Mouse (Mus musculus) CH12.LX (cell line): ENCODE results near the gene Hist1h4f. TPM values are rescaled to one million over a fixed set of nuclear protein-coding genes. Genes with fewer than 3 reads are reported as not detected.
"Not testable (repeated sequence)": the region's sequence is repeated elsewhere in the genome, so short reads cannot be mapped to it uniquely, and the experiment has no call there.

ENCODE experiments used
- DNase-seq: peaks from one replicate; pipeline ENCODE4 v3.0.0-alpha.2; 2013; ENCODE audit errors: extremely low read depth
- H3K27ac ChIP-seq: 2 replicates; pipeline ENCODE4 v1.5.1; 2012; ENCODE audit warnings: low read depth, mild to moderate bottlenecking, control low read depth, moderate library complexity; ENCODE audit not compliant: insufficient read depth
- H3K27me3 ChIP-seq: replicated peaks from 2 replicates; pipeline ENCODE3; 2012; ENCODE audit warnings: inconsistent platforms
- H3K36me3 ChIP-seq, 2 experiments: replicated peaks in 1 of 2; 2 replicates each; pipeline versions ENCODE3 to v1.6.1; 2012; ENCODE audit warnings: inconsistent platforms in 1 of 2, low read length in 1 of 2, mild to moderate bottlenecking in 1 of 2, mixed read lengths in 1 of 2, moderate library complexity in 1 of 2; ENCODE audit not compliant: control insufficient read depth in 1 of 2, insufficient read depth in 1 of 2
- H3K4me1 ChIP-seq, 2 experiments: 2 replicates each; pipeline ENCODE4 v1.6.1; 2012; ENCODE audit warnings: inconsistent platforms in 1 of 2, moderate library complexity in 1 of 2; ENCODE audit not compliant: insufficient read depth in 2 of 2, control insufficient read depth in 1 of 2
- H3K4me2 ChIP-seq: 2 replicates; pipeline ENCODE4 v1.6.1; 2012; ENCODE audit warnings: low read depth, mild to moderate bottlenecking, control low read depth; ENCODE audit not compliant: poor library complexity, insufficient read depth, severe bottlenecking
- H3K4me3 ChIP-seq, 3 experiments: fragments of 150-350 bp in 1 of 3; sonication (generic) in 1 of 3; replicated peaks in 1 of 3; 2 replicates each; pipeline versions ENCODE3 to v1.5.1; 2011 to 2012; ENCODE audit warnings: low read depth in 2 of 3, low read length in 2 of 3, mild to moderate bottlenecking in 2 of 3, moderate library complexity in 2 of 3, control low read depth in 1 of 3, improper control_type of control experiment in 1 of 3, inconsistent platforms in 1 of 3, mixed read lengths in 1 of 3; ENCODE audit not compliant: poor library complexity in 1 of 3
- H3K79me2 ChIP-seq: replicated peaks from 2 replicates; pipeline ENCODE4 v1.6.1; 2012; ENCODE audit warnings: mild to moderate bottlenecking, moderate library complexity; ENCODE audit not compliant: control insufficient read depth, poor library complexity, insufficient read depth, severe bottlenecking; ENCODE audit errors: extremely low read depth
- H3K9ac ChIP-seq: 2 replicates; pipeline ENCODE4 v1.6.1; 2012; ENCODE audit warnings: low read depth, mild to moderate bottlenecking, control low read depth, moderate library complexity; ENCODE audit not compliant: insufficient read depth
- H3K9me3 ChIP-seq: replicated peaks from 2 replicates; pipeline ENCODE3; 2012; ENCODE audit warnings: low read length, inconsistent platforms, mixed read lengths
- CHD1 ChIP-seq: IDR thresholded peaks from 2 replicates; pipeline ENCODE4 v1.6.1; 2012; ENCODE audit warnings: low read depth, low read length, improper control_type of control experiment, inconsistent platforms
- CTCF ChIP-seq, 2 experiments: IDR thresholded peaks in 1 of 2; conservative IDR thresholded peaks in 1 of 2; 2 replicates each; pipeline ENCODE4 v1.5.1; 2011 to 2012; ENCODE audit warnings: low read depth in 2 of 2, low read length in 2 of 2, improper control_type of control experiment in 1 of 2, inconsistent platforms in 1 of 2, mild to moderate bottlenecking in 1 of 2, moderate library complexity in 1 of 2
- ELF1 ChIP-seq: IDR thresholded peaks from 2 replicates; pipeline ENCODE4 v1.6.1; 2014; ENCODE audit warnings: low read depth, mild to moderate bottlenecking, inconsistent platforms, low read length, improper control_type of control experiment
- EP300 ChIP-seq: IDR thresholded peaks from 2 replicates; pipeline ENCODE4 v1.6.1; 2011; ENCODE audit warnings: low read length, improper control_type of control experiment
- GABPA ChIP-seq: IDR thresholded peaks from 2 replicates; pipeline ENCODE4 v1.6.1; 2012; ENCODE audit warnings: low read depth, low read length, improper control_type of control experiment, inconsistent platforms; ENCODE audit not compliant: insufficient replicate concordance
- HCFC1 ChIP-seq: IDR thresholded peaks from 2 replicates; pipeline ENCODE4 v1.6.1; 2012; ENCODE audit warnings: low read depth, mild to moderate bottlenecking, inconsistent platforms, low read length, improper control_type of control experiment
- JUN ChIP-seq: IDR thresholded peaks from 2 replicates; pipeline ENCODE4 v1.6.1; 2011; ENCODE audit warnings: low read depth, mild to moderate bottlenecking, low read length, improper control_type of control experiment, moderate library complexity; ENCODE audit not compliant: insufficient read depth
- JUND ChIP-seq: conservative IDR thresholded peaks from 2 replicates; pipeline ENCODE4 v1.6.1; 2011; ENCODE audit warnings: low read depth, low read length, improper control_type of control experiment
- KAT2A ChIP-seq: IDR thresholded peaks from 2 replicates; pipeline ENCODE4 v1.6.1; 2012; ENCODE audit warnings: low read length, improper control_type of control experiment, inconsistent platforms; ENCODE audit not compliant: insufficient replicate concordance
- MAZ ChIP-seq: IDR thresholded peaks from 2 replicates; pipeline ENCODE4 v1.6.1; 2012; ENCODE audit warnings: low read depth, mild to moderate bottlenecking, inconsistent platforms, low read length, improper control_type of control experiment, moderate library complexity
- MXI1 ChIP-seq: IDR thresholded peaks from 2 replicates; pipeline ENCODE4 v1.6.1; 2011; ENCODE audit warnings: mild to moderate bottlenecking, low read depth, low read length, improper control_type of control experiment
- MYC ChIP-seq: IDR thresholded peaks from 2 replicates; pipeline ENCODE4 v1.6.1; 2011; ENCODE audit warnings: low read depth, mild to moderate bottlenecking, improper control_type of control experiment, low read length
- NRF1 ChIP-seq: IDR thresholded peaks from 2 replicates; pipeline ENCODE4 v1.6.1; 2014; ENCODE audit warnings: low read depth, mild to moderate bottlenecking, inconsistent platforms, low read length, improper control_type of control experiment, moderate library complexity
- PAX5 ChIP-seq: IDR thresholded peaks from 2 replicates; pipeline ENCODE4 v1.6.1; 2012; ENCODE audit warnings: low read length, inconsistent platforms, mixed read lengths
- POLR2A ChIP-seq: IDR thresholded peaks from 2 replicates; pipeline ENCODE4 v1.6.1; 2011; ENCODE audit warnings: low read depth, mild to moderate bottlenecking, improper control_type of control experiment, low read length
- POLR2AphosphoS2 ChIP-seq: IDR thresholded peaks from 2 replicates; pipeline ENCODE4 v1.6.1; 2011; ENCODE audit warnings: low read depth, low read length, improper control_type of control experiment
- SIN3A ChIP-seq: IDR thresholded peaks from 2 replicates; pipeline ENCODE4 v1.6.1; 2012; ENCODE audit warnings: low read length, improper control_type of control experiment, inconsistent platforms
- TBP ChIP-seq: conservative IDR thresholded peaks from 2 replicates; pipeline ENCODE4 v1.6.1; 2011; ENCODE audit warnings: low read depth, low read length, improper control_type of control experiment
- USF1 ChIP-seq: IDR thresholded peaks from 2 replicates; pipeline ENCODE4 v1.6.1; 2014; ENCODE audit warnings: low read depth, mild to moderate bottlenecking, inconsistent platforms, low read length, improper control_type of control experiment
- USF2 ChIP-seq: conservative IDR thresholded peaks from 2 replicates; pipeline ENCODE4 v1.6.1; 2011; ENCODE audit warnings: low read depth, low read length, improper control_type of control experiment
- ZC3H11A ChIP-seq: IDR thresholded peaks from 2 replicates; pipeline ENCODE4 v1.6.1; 2012; ENCODE audit warnings: low read depth, mild to moderate bottlenecking, inconsistent platforms, low read length, improper control_type of control experiment
- ZKSCAN1 ChIP-seq: IDR thresholded peaks from 2 replicates; pipeline ENCODE4 v1.6.1; 2012; ENCODE audit warnings: low read depth, inconsistent platforms, low read length, improper control_type of control experiment, borderline replicate concordance
- ZMIZ1 ChIP-seq: IDR thresholded peaks from 2 replicates; pipeline ENCODE4 v1.6.1; 2012; ENCODE audit warnings: low read depth, mild to moderate bottlenecking, inconsistent platforms, low read length, improper control_type of control experiment
- ZNF384 ChIP-seq: IDR thresholded peaks from 2 replicates; pipeline ENCODE4 v1.6.1; 2012; ENCODE audit warnings: low read depth, low read length, improper control_type of control experiment, inconsistent platforms
- dilution Hi-C: fragments of 300-500 bp; cut with MboI; formaldehyde crosslinking; loops from 2 replicates; pipeline ENCODE4 v1.14.3; 2020; ENCODE audit warnings: low sequenced_read_pairs; ENCODE audit not compliant: extremely low pct_unique_long_range_greater_than_20kb, extremely low pct_ligation_motif_present
- in situ Hi-C: fragments of 300-500 bp; cut with MboI; formaldehyde crosslinking; loops from 3 replicates; pipeline ENCODE4 v1.14.3; 2019; ENCODE audit warnings: low sequenced_read_pairs, low pct_ligation_motif_present, low pct_unique_long_range_greater_than_20kb, mixed read lengths
- polyA plus RNA-seq: library from polyadenylated mRNA; unstranded; fragments of >175 nt; gene quantifications from 2 replicates; pipeline ENCODE4 v1.2.1, GENCODE M21; 2012; ENCODE audit warnings: low read depth; ENCODE audit not compliant: insufficient read length
- total RNA-seq, 2 experiments: library from RNA; depleted of rRNA; stranded (reverse); fragments of 300-350 nt in 1 of 2; fragments of >200 nt in 1 of 2; gene quantifications; 2 replicates each; pipeline ENCODE4 v1.2.3; 2012 to 2014

Gene Hist1h4f
- total and polyA plus RNA-seq, 3 experiments = 9.0 to 4,902 (median 27.1) TPM

DNA sequence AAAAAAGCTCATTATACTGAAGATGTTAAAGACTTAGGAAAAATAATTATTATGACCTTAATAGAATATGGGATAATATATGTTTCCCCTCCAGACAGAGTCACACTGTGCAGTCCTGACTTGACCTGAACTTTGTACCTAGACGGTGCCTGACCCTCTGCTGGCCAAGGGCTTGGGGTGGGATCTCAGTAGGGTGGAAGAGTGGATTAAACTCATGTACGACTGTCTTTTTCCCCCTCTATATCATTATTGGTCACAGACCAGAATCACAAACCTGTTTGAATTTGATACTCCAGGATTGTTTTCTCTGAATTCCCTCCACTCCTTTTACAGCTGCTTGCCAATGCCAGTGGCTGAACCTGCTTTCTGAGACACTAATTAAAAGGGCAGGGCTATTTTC lies 9.3 kb upstream of the Hist1h4f start:
- H3K36me3 ChIP-seq, dilution Hi-C loops, H3K9me3 ChIP-seq, H3K4me2 ChIP-seq, H3K27ac ChIP-seq, H3K79me2 ChIP-seq, H3K27me3 ChIP-seq, H3K9ac ChIP-seq, H3K4me3 ChIP-seq, DNase-seq: not testable (repeated sequence)
- in situ Hi-C loops = loop anchor here (25.0 kb wide), 1 partner anchor 1823 kb away; the partner anchor contains the start of gene Hist1h4j
- peaks cover 3 to 30% of the 10 kb centered on the region in 2 experiments; a peak in 2 of 4 replicates for H3K4me1 ChIP-seq
- TF ChIP-seq POLR2A = peak; percentile 40; the same call in 1 of the 2 replicates
- TF ChIP-seq ZNF384 = peak; percentile 37; the same call in 1 of the 2 replicates

DNA sequence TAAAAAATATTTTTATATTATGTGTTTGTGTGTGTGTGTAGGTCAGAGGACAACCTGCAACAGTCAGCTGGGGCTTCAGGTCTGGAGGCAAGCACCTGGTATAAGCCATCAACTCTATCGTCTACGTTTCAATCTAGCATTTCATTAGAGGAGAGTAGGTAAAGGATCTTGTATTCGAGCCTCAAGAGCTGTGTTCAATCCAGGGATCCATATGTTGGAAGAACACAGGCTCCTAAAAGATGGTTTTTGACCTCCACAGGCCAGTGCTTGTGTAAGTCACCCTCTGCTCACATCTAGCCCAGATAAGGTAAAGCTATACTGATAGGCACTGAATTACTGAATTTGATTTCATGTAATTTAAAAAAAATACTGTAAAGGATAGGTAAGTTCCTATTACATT lies 5.5 kb upstream of the Hist1h4f start:
- Histone ChIP-seq H3K27me3 (no peaks in the 10 kb centered on the region), H3K4me1 (peaks cover 4 to 23% of the 10 kb centered on the region in 2 experiments; a peak in 3 of 4 replicates), H3K27ac (peak overlapping the region; percentile 70), H3K4me3 (no peak overlapping the region), H3K79me2 (no peaks in the 10 kb centered on the region), H3K4me2 (peak overlapping the region; percentile 74), H3K9me3 (no peaks in the 10 kb centered on the region), H3K36me3 (no peaks in the 10 kb centered on the region)
- no peak for DNase-seq
- dilution Hi-C loops = no loop called here
- in situ Hi-C loops = loop anchor here (25.0 kb wide), 1 partner anchor 1820 kb away; the partner anchor contains the start of gene Hist1h4j
- TF ChIP-seq EP300 = no peak
- no peak for TF ChIP-seq HCFC1
- no peak for TF ChIP-seq ZNF384
- no peak for TF ChIP-seq CHD1
- no peak for TF ChIP-seq SIN3A
- no peak for TF ChIP-seq USF1
- no peak for TF ChIP-seq CTCF (conservative IDR thresholded peaks at IDR 0.05 in 1 of 2, IDR thresholded peaks at IDR 0.05 in 1 of 2; ENCODE audit: low read depth in 2 of 2, low read length in 2 of 2)
- no peak for TF ChIP-seq MYC
- TF ChIP-seq ELF1 = no peak
- TF ChIP-seq PAX5 = no peak
- TF ChIP-seq, all 38 proteins: peak for 0
- peak overlapping the region; percentile 58; the same call in 1 of the 2 replicates for H3K9ac ChIP-seq

DNA sequence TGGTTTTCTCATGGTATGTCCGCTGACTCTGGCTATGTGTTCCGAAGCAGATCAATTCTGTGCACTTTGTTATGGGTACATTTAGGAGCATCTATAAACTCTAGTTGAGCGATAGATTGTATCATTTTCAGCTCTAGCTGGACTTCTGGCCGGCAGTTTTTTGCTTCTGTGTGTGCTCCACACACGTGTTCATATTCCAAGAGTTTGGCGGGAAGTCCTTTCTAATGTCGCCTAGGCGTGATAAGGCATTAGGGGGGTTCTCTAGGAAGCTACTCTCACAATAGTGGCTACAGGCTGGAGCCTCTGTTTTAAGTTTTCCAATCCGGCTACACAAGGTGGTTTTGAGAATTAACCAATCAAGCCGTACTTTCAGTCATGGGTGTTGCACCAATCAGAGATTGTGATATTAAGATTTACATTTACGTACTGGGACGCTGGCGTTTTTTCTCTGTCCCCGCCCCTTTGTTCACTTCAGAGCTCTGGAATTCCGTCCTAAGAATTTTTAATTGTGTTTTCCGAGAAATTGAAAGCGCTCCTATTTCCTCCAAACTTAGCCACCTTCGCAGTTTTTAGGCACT lies 4.5 kb upstream of the Hist1h4f start:
- no peaks in the 10 kb centered on the region for H3K79me2 ChIP-seq
- no peaks in the 10 kb centered on the region for H3K36me3 ChIP-seq
- peak overlapping the region; percentile 83 for H3K27ac ChIP-seq
- H3K27me3 ChIP-seq = no peaks in the 10 kb centered on the region
- H3K4me1 ChIP-seq = peaks cover 4 to 23% of the 10 kb centered on the region in 2 experiments; a peak in 3 of 4 replicates
- peak overlapping the region; percentile 22 to 54 (median 50) for H3K4me3 ChIP-seq
- no peaks in the 10 kb centered on the region for H3K9me3 ChIP-seq
- peak overlapping the region; percentile 65 for H3K4me2 ChIP-seq
- in situ Hi-C loops (loop anchor here (25.0 kb wide), 1 partner anchor 1819 kb away; the partner anchor contains the start of gene Hist1h4j), dilution Hi-C loops (no loop called here)
- DNase-seq = peak; percentile 93
- peak overlapping the region; percentile 73 for H3K9ac ChIP-seq
- 0 out of 2 replicates have a peak, but pooled peaks have one; percentile 44 for TF ChIP-seq ELF1
- no peak; the same call in 1 of the 2 replicates for TF ChIP-seq SIN3A
- no peak for TF ChIP-seq JUND
- no peak for TF ChIP-seq JUN
- no peak for TF ChIP-seq USF2
- no peak for TF ChIP-seq GABPA
- TF ChIP-seq ZKSCAN1 = no peak
- peak; percentile 96 for TF ChIP-seq TBP
- TF ChIP-seq MAZ = peak; percentile 80; the same call in 1 of the 2 replicates
- TF ChIP-seq POLR2AphosphoS2 = peak; percentile 100
- TF ChIP-seq NRF1 = no peak
- no peak for TF ChIP-seq ZC3H11A
- peak; percentile 5; the same call in 1 of the 2 replicates for TF ChIP-seq MXI1
- no peak for TF ChIP-seq KAT2A
- TF ChIP-seq POLR2A = peak; percentile 97
- TF ChIP-seq ZMIZ1 = peak; percentile 99
- TF ChIP-seq PAX5 = no peak
